Mouse (Mus musculus): Measurements from ENCODE around the gene Olfr820. TPM values are rescaled to one million over a fixed set of nuclear protein-coding genes. Genes with fewer than 3 reads are reported as not detected.

Olfr820 gene
- polyA plus RNA-seq, 1 experiment from 2014 or later = not detected

DNA sequence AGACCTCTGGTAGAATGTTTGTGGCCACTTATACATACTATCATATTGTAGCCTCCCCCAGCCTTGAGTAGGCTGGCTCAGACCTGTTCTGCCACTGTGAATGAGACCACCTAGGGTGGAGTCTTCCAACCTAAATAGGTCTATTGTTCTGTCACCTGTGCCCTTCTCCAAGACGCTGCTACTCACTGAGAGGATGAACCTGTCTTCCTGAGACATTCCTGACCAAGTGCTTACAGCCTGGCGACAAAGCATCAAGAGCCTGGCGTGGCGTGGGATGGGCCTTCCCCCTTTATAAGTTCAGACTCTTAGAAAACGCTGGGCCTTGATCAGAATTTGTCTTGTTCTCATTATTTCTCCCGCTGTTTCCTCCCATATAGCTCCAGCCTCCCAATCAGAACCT, 24.7 kb downstream of the Olfr820 start:
- H3K4me1 ChIP-seq (ENCODE audit: control insufficient read depth, insufficient read depth, low read length) = no peaks in the 10 kb centered on the region
- no peak overlapping the region for H3K4me2 ChIP-seq (ENCODE audit: low read depth, low read length)
- H3K4me3 ChIP-seq (ENCODE audit: low read depth, low read length) = no peak overlapping the region
- no peaks in the 10 kb centered on the region for H3K36me3 ChIP-seq (ENCODE audit: control insufficient read depth, insufficient read depth, low read length)
- no peak for ATAC-seq (ENCODE audit: low read depth)
- H3K27me3 ChIP-seq (ENCODE audit: control insufficient read depth, insufficient read depth, low read length) = no peaks in the 10 kb centered on the region
- no peak overlapping the region for H3K9ac ChIP-seq (replicated peaks; ENCODE audit: low read depth, low read length)
- H3K27ac ChIP-seq (ENCODE audit: low read depth, low read length) = no peak overlapping the region
- 75% methylated on average over 6 of the region's 6 CpGs for WGBS
- H3K9me3 ChIP-seq (ENCODE audit: control insufficient read depth, low read length) = no peaks in the 10 kb centered on the region

Other genes starting within 250 kb of the Olfr820 start
- not detected in 2 replicates for gene Olfr808, start 247.1 kb upstream of the Olfr820 start, polyA plus RNA-seq (2014; fragmentation: Nextera tagmentation; extraction: Ambion mirVana)
- gene Olfr809, start 238.0 kb upstream of the Olfr820 start, polyA plus RNA-seq (2014; fragmentation: Nextera tagmentation; extraction: Ambion mirVana) = not detected in 2 replicates
- gene Olfr810, start 217.7 kb upstream of the Olfr820 start, polyA plus RNA-seq (2014; fragmentation: Nextera tagmentation; extraction: Ambion mirVana) = not detected in 2 replicates
- gene Olfr811, start 208.2 kb upstream of the Olfr820 start, polyA plus RNA-seq (2014; fragmentation: Nextera tagmentation; extraction: Ambion mirVana) = not detected in 2 replicates
- gene Olfr812, start 166.5 kb upstream of the Olfr820 start, polyA plus RNA-seq (2014; fragmentation: Nextera tagmentation; extraction: Ambion mirVana) = not detected in 2 replicates
- gene Olfr813, start 157.3 kb upstream of the Olfr820 start, polyA plus RNA-seq (2014; fragmentation: Nextera tagmentation; extraction: Ambion mirVana) = not detected in 2 replicates
- not detected in 2 replicates for gene Olfr814, start 132.8 kb upstream of the Olfr820 start, polyA plus RNA-seq (2014; fragmentation: Nextera tagmentation; extraction: Ambion mirVana)
- not detected in 2 replicates for gene Olfr815, start 106.8 kb upstream of the Olfr820 start, polyA plus RNA-seq (2014; fragmentation: Nextera tagmentation; extraction: Ambion mirVana)
- not detected in 2 replicates for gene Olfr816, start 97.0 kb upstream of the Olfr820 start, polyA plus RNA-seq (2014; fragmentation: Nextera tagmentation; extraction: Ambion mirVana)
- not detected in 2 replicates for gene Olfr818, start 63.5 kb upstream of the Olfr820 start, polyA plus RNA-seq (2014; fragmentation: Nextera tagmentation; extraction: Ambion mirVana)
- not detected in 2 replicates for gene Olfr819, start 45.4 kb upstream of the Olfr820 start, polyA plus RNA-seq (2014; fragmentation: Nextera tagmentation; extraction: Ambion mirVana)
- not detected in 2 replicates for gene Olfr247, start 36.5 kb upstream of the Olfr820 start, polyA plus RNA-seq (2014; fragmentation: Nextera tagmentation; extraction: Ambion mirVana)
- not detected in 2 replicates for gene Gm10310, start 27.6 kb upstream of the Olfr820 start, polyA plus RNA-seq (2014; fragmentation: Nextera tagmentation; extraction: Ambion mirVana)
- gene Olfr821, start 17.7 kb downstream of the Olfr820 start, polyA plus RNA-seq (2014; fragmentation: Nextera tagmentation; extraction: Ambion mirVana) = not detected in 2 replicates
- not detected in 2 replicates for gene Olfr822, start 58.6 kb downstream of the Olfr820 start, polyA plus RNA-seq (2014; fragmentation: Nextera tagmentation; extraction: Ambion mirVana)
- gene Olfr823, start 102.8 kb downstream of the Olfr820 start, polyA plus RNA-seq (2014; fragmentation: Nextera tagmentation; extraction: Ambion mirVana) = not detected in 2 replicates
- not detected in 2 replicates for gene Olfr824, start 117.4 kb downstream of the Olfr820 start, polyA plus RNA-seq (2014; fragmentation: Nextera tagmentation; extraction: Ambion mirVana)
- gene Olfr825, start 154.1 kb downstream of the Olfr820 start, polyA plus RNA-seq (2014; fragmentation: Nextera tagmentation; extraction: Ambion mirVana) = not detected in 2 replicates
- gene Olfr826, start 171.6 kb downstream of the Olfr820 start, polyA plus RNA-seq (2014; fragmentation: Nextera tagmentation; extraction: Ambion mirVana) = not detected in 2 replicates
- not detected in 2 replicates for gene Olfr827, start 201.8 kb downstream of the Olfr820 start, polyA plus RNA-seq (2014; fragmentation: Nextera tagmentation; extraction: Ambion mirVana)